Mouse (Mus musculus) MEL (cell line): ENCODE data around the gene Ikzf3. TPM values are rescaled to one million over a fixed set of nuclear protein-coding genes. Genes with fewer than 3 reads are reported as not detected.

Source experiments
- DNase-seq: peaks from one replicate; pipeline ENCODE4 v3.0.0; 2011; ENCODE audit warnings: low read depth, low spot score
- H3K27ac ChIP-seq: 2 replicates; pipeline ENCODE4 v1.5.1; 2012; ENCODE audit warnings: low read depth, mild to moderate bottlenecking, control low read depth, low read length, moderate library complexity; ENCODE audit not compliant: control insufficient read depth
- H3K27me3 ChIP-seq, 2 experiments: fragments of 150-350 bp in 1 of 2; sonication (generic) in 1 of 2; 2 replicates each; pipeline ENCODE4 v1.6.1; 2012; ENCODE audit warnings: low read length in 2 of 2, mild to moderate bottlenecking in 2 of 2, improper control_type of control experiment in 1 of 2, moderate library complexity in 1 of 2; ENCODE audit not compliant: insufficient read depth in 2 of 2, control insufficient read depth in 1 of 2
- H3K36me3 ChIP-seq, 2 experiments: 2 replicates each; pipeline ENCODE4 v1.6.1; 2012 to 2014; ENCODE audit warnings: low read length in 2 of 2, improper control_type of control experiment in 1 of 2, inconsistent platforms in 1 of 2, mild to moderate bottlenecking in 1 of 2; ENCODE audit not compliant: insufficient read depth in 2 of 2, control insufficient read depth in 1 of 2
- H3K4me1 ChIP-seq, 2 experiments: fragments of 150-350 bp in 1 of 2; sonication (generic) in 1 of 2; 2 replicates each; pipeline ENCODE4 v1.6.1; 2012; ENCODE audit warnings: low read length in 2 of 2, improper control_type of control experiment in 1 of 2, mild to moderate bottlenecking in 1 of 2; ENCODE audit not compliant: insufficient read depth in 2 of 2, control insufficient read depth in 1 of 2
- H3K4me3 ChIP-seq, 2 experiments: fragments of 150-350 bp in 1 of 2; sonication (generic) in 1 of 2; 2 replicates each; pipeline ENCODE4 v1.5.1; 2012; ENCODE audit warnings: low read depth in 2 of 2, low read length in 2 of 2, mild to moderate bottlenecking in 2 of 2, moderate library complexity in 2 of 2, control low read depth in 1 of 2, improper control_type of control experiment in 1 of 2; ENCODE audit not compliant: control insufficient read depth in 1 of 2, insufficient read depth in 1 of 2
- H3K79me2 ChIP-seq: 2 replicates; pipeline ENCODE4 v1.6.1; 2012; ENCODE audit warnings: mild to moderate bottlenecking, low read length, moderate library complexity; ENCODE audit not compliant: control insufficient read depth, poor library complexity, insufficient read depth
- H3K9ac ChIP-seq: 2 replicates; pipeline ENCODE4 v1.6.1; 2012; ENCODE audit warnings: low read depth, mild to moderate bottlenecking, control low read depth, low read length, moderate library complexity; ENCODE audit not compliant: control insufficient read depth, poor library complexity, severe bottlenecking
- H3K9me3 ChIP-seq: fragments of 150-350 bp; sonication (generic); replicated peaks from 2 replicates; pipeline ENCODE4 v1.6.1; 2012; ENCODE audit warnings: mild to moderate bottlenecking, low read length, improper control_type of control experiment, moderate library complexity; ENCODE audit not compliant: insufficient read depth
- CHD2 ChIP-seq: IDR thresholded peaks from 2 replicates; pipeline ENCODE4 v1.6.1; 2011; ENCODE audit warnings: low read length, improper control_type of control experiment
- CTCF ChIP-seq, 3 experiments: IDR thresholded peaks in 2 of 3; conservative IDR thresholded peaks in 1 of 3; 2 replicates each; pipeline ENCODE4 v1.5.1; 2011 to 2012; ENCODE audit warnings: low read length in 3 of 3, low read depth in 2 of 3, mild to moderate bottlenecking in 2 of 3, improper control_type of control experiment in 1 of 3, inconsistent platforms in 1 of 3, mixed read lengths in 1 of 3, moderate library complexity in 1 of 3; ENCODE audit not compliant: control insufficient read depth in 1 of 3, insufficient read depth in 1 of 3, poor library complexity in 1 of 3, severe bottlenecking in 1 of 3
- E2F4 ChIP-seq: IDR thresholded peaks from 2 replicates; pipeline ENCODE4 v1.6.1; 2011; ENCODE audit warnings: low read depth, low read length, improper control_type of control experiment, borderline replicate concordance
- ELF1 ChIP-seq: IDR thresholded peaks from 2 replicates; pipeline ENCODE4 v1.6.1; 2014; ENCODE audit warnings: low read depth, mild to moderate bottlenecking, inconsistent platforms, low read length, improper control_type of control experiment, moderate library complexity
- GABPA ChIP-seq: IDR thresholded peaks from 2 replicates; pipeline ENCODE4 v1.6.1; 2012; ENCODE audit warnings: low read depth, mild to moderate bottlenecking, inconsistent platforms, low read length, improper control_type of control experiment, moderate library complexity
- GATA1 ChIP-seq: IDR thresholded peaks from 2 replicates; pipeline ENCODE4 v1.6.1; 2011; ENCODE audit warnings: low read depth, low read length, improper control_type of control experiment
- HCFC1 ChIP-seq: IDR thresholded peaks from 2 replicates; pipeline ENCODE4 v1.6.1; 2012; ENCODE audit warnings: low read depth, mild to moderate bottlenecking, inconsistent platforms, low read length, improper control_type of control experiment, moderate library complexity
- JUND ChIP-seq: IDR thresholded peaks from 2 replicates; pipeline ENCODE4 v1.6.1; 2011; ENCODE audit warnings: low read depth, mild to moderate bottlenecking, improper control_type of control experiment, low read length
- MAZ ChIP-seq: IDR thresholded peaks from 2 replicates; pipeline ENCODE4 v1.6.1; 2012; ENCODE audit warnings: low read depth, mild to moderate bottlenecking, inconsistent platforms, low read length, improper control_type of control experiment
- MEF2A ChIP-seq: IDR thresholded peaks from 2 replicates; pipeline ENCODE4 v1.6.1; 2014; ENCODE audit warnings: low read depth, mild to moderate bottlenecking, inconsistent platforms, low read length, improper control_type of control experiment; ENCODE audit not compliant: poor library complexity, insufficient replicate concordance, severe bottlenecking; ENCODE audit errors: extremely low read depth
- MXI1 ChIP-seq: IDR thresholded peaks from 2 replicates; pipeline ENCODE4 v1.6.1; 2011; ENCODE audit warnings: mild to moderate bottlenecking, low read depth, low read length, improper control_type of control experiment
- MYB ChIP-seq: IDR thresholded peaks from 2 replicates; pipeline ENCODE4 v1.6.1; 2011; ENCODE audit warnings: mild to moderate bottlenecking, low read depth, low read length, improper control_type of control experiment
- MYC ChIP-seq: IDR thresholded peaks from 2 replicates; pipeline ENCODE4 v1.6.1; 2011; ENCODE audit warnings: low read depth, mild to moderate bottlenecking, low read length, improper control_type of control experiment, moderate library complexity
- NELFE ChIP-seq: IDR thresholded peaks from 2 replicates; pipeline ENCODE4 v1.6.1; 2011; ENCODE audit warnings: low read depth, low read length, improper control_type of control experiment
- NRF1 ChIP-seq: IDR thresholded peaks from 2 replicates; pipeline ENCODE4 v1.6.1; 2014; ENCODE audit warnings: low read depth, mild to moderate bottlenecking, inconsistent platforms, low read length, improper control_type of control experiment, moderate library complexity; ENCODE audit not compliant: poor library complexity, insufficient read depth, severe bottlenecking
- POLR2A ChIP-seq, 2 experiments: IDR thresholded peaks; 2 replicates each; pipeline ENCODE4 v1.6.1; 2011 to 2012; ENCODE audit warnings: low read length in 2 of 2, mild to moderate bottlenecking in 2 of 2, control low read depth in 1 of 2, improper control_type of control experiment in 1 of 2, low read depth in 1 of 2, moderate library complexity in 1 of 2; ENCODE audit not compliant: control insufficient read depth in 1 of 2, insufficient read depth in 1 of 2, poor library complexity in 1 of 2
- POLR2AphosphoS2 ChIP-seq: IDR thresholded peaks from 2 replicates; pipeline ENCODE4 v1.6.1; 2011; ENCODE audit warnings: low read length, improper control_type of control experiment
- RCOR1 ChIP-seq: IDR thresholded peaks from 2 replicates; pipeline ENCODE4 v1.6.1; 2012; ENCODE audit warnings: low read depth, mild to moderate bottlenecking, inconsistent platforms, low read length, improper control_type of control experiment
- SIN3A ChIP-seq: IDR thresholded peaks from 2 replicates; pipeline ENCODE4 v1.6.1; 2012; ENCODE audit warnings: low read length, improper control_type of control experiment, inconsistent platforms
- TBP ChIP-seq: IDR thresholded peaks from 2 replicates; pipeline ENCODE4 v1.8.0; 2011; ENCODE audit warnings: low read depth, low read length, improper control_type of control experiment
- TCF12 ChIP-seq: IDR thresholded peaks from 2 replicates; pipeline ENCODE4 v1.6.1; 2014; ENCODE audit warnings: low read depth, mild to moderate bottlenecking, inconsistent platforms, low read length, improper control_type of control experiment, moderate library complexity
- UBTF ChIP-seq: IDR thresholded peaks from 2 replicates; pipeline ENCODE4 v1.6.1; 2012; ENCODE audit warnings: low read depth, mild to moderate bottlenecking, inconsistent platforms, low read length, improper control_type of control experiment, moderate library complexity, borderline replicate concordance; ENCODE audit not compliant: insufficient read depth
- USF1 ChIP-seq: IDR thresholded peaks from 2 replicates; pipeline ENCODE4 v1.6.1; 2014; ENCODE audit warnings: low read depth, mild to moderate bottlenecking, inconsistent platforms, low read length, improper control_type of control experiment, moderate library complexity
- USF2 ChIP-seq, 2 experiments: IDR thresholded peaks; 2 replicates each; pipeline ENCODE4 v1.6.1; 2011 to 2012; ENCODE audit warnings: improper control_type of control experiment in 2 of 2, low read length in 2 of 2, borderline replicate concordance in 1 of 2, inconsistent platforms in 1 of 2, low read depth in 1 of 2, mild to moderate bottlenecking in 1 of 2; ENCODE audit not compliant: insufficient read depth in 1 of 2
- ZMIZ1 ChIP-seq: IDR thresholded peaks from 2 replicates; pipeline ENCODE4 v1.6.1; 2012; ENCODE audit warnings: low read depth, mild to moderate bottlenecking, inconsistent platforms, low read length, improper control_type of control experiment, moderate library complexity
- ZNF384 ChIP-seq: IDR thresholded peaks from 2 replicates; pipeline ENCODE4 v1.6.1; 2012; ENCODE audit warnings: low read depth, mild to moderate bottlenecking, inconsistent platforms, low read length, improper control_type of control experiment
- polyA plus RNA-seq, 2 experiments: library from polyadenylated mRNA; stranded (reverse) in 1 of 2; unstranded in 1 of 2; fragments of >175 nt in 1 of 2; fragments of >200 nt in 1 of 2; gene quantifications; 2 replicates each; pipeline versions ENCODE4 v1.2.1 to v1.2.4; 2012; ENCODE audit warnings: low replicate concordance in 2 of 2, low read depth in 1 of 2; ENCODE audit not compliant: insufficient read length in 2 of 2, insufficient read depth in 1 of 2, missing spikeins in 1 of 2
- total RNA-seq: library from RNA; depleted of rRNA; stranded (reverse); fragments of 300-350 nt; gene quantifications from 2 replicates; pipeline ENCODE4 v1.2.3, GENCODE M21; 2012

Ikzf3 gene
- total and polyA plus RNA-seq, 3 experiments = 0.12 TPM; not detected in 2

DNA sequence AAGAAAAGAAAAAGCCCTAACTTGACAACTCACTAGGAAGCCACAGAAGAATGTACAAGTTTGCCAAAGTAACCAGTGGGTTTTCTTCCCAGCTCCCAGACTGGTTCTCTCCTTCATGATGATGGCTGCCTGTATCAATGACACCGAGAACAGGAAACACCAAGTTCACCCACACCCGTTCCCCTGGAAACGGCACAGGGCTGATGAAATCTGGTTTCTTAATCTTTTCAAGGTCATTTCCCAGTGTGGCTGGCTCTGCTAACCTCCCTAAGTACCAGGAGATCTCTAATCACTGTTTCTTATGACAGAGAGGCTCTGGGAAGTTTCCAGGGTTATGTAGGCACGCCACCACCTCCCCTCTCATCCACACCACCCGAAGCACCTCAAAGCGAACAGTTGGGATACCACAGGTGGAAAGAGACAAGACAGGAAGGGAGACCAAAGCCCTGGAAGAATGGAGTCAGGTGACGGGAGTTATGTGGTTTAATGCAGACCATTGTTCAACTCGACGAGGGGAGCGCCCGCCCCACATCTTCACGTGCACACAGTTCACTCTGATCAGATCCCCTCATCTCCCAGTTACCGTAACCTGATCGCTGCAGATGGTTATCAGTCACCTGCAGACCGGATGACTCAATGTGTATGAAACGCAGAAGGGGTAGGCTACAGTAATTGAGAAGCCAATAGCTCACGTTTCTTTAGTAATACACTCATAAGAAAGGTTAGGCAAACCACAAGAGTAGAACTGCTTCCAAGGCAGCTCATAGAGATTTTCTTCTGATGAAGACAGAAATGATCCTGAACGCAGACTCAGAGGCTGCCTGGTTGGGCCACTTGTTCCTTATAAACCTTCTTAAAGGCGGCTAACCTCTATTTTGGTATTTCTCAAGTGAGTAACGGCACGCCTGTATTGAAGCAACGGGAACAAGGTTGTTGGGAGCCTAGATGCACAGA is 75.8 kb downstream of the Ikzf3 start:
- Histone ChIP-seq H3K9me3 (no peaks in the 10 kb centered on the region), H3K36me3 (no peaks in the 10 kb centered on the region), H3K79me2 (no peaks in the 10 kb centered on the region), H3K27ac (no peak overlapping the region), H3K9ac (no peak overlapping the region), H3K4me1 (no peaks in the 10 kb centered on the region), H3K27me3 (peaks cover 23 to 31% of the 10 kb centered on the region in 2 experiments), H3K4me3 (no peak overlapping the region)
- TF ChIP-seq TCF12 (no peak), GATA1 (no peak), E2F4 (no peak), MAZ (no peak), MYB (no peak), GABPA (no peak), CHD2 (no peak), USF1 (no peak), MEF2A (no peak), USF2 (IDR thresholded peaks at IDR 0.05; ENCODE audit: borderline replicate concordance in 1 of 2, insufficient read depth in 1 of 2, low read depth in 1 of 2, low read length in 2 of 2) (no peak), TBP (no peak), NRF1 (no peak)
- no peak for DNase-seq

DNA sequence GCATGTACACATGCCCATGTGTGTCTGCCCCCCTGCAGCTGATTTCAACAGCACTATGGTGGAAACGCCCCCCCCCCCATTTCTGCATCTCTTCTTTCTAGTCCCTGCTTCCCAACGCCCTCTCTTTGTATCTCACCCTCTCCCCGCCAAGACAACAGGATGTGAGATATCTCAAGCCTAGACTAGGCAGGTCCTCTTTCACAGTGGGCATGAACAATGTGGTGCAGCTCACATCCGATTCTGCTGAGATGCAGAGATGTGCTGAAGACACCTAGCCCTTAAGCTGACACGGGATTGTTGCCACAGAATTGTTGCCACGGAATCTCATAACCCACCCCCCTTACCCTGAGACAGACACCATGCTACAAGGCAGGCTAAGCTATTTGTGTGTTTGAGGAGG is 81.3 kb downstream of the Ikzf3 start:
- H3K4me1 ChIP-seq = no peaks in the 10 kb centered on the region
- H3K27ac ChIP-seq = no peak overlapping the region
- H3K9ac ChIP-seq = no peak overlapping the region
- no peak for DNase-seq
- H3K36me3 ChIP-seq = no peaks in the 10 kb centered on the region
- no peaks in the 10 kb centered on the region for H3K9me3 ChIP-seq
- no peak for TF ChIP-seq ZMIZ1
- no peak for TF ChIP-seq POLR2A (IDR thresholded peaks at IDR 0.05; ENCODE audit: control insufficient read depth in 1 of 2, insufficient read depth in 1 of 2, low read depth in 1 of 2, low read length in 2 of 2, poor library complexity in 1 of 2)
- TF ChIP-seq RCOR1 = no peak
- no peak for TF ChIP-seq NRF1
- no peak for TF ChIP-seq MXI1
- no peak for TF ChIP-seq MAZ
- TF ChIP-seq NELFE = no peak
- TF ChIP-seq MYC = no peak
- TF ChIP-seq POLR2AphosphoS2 = no peak
- no peak for TF ChIP-seq JUND
- TF ChIP-seq UBTF = no peak
- TF ChIP-seq CHD2 = no peak
- TF ChIP-seq HCFC1 = no peak
- TF ChIP-seq CTCF (IDR thresholded peaks at IDR 0.05 in 2 of 3, conservative IDR thresholded peaks at IDR 0.05 in 1 of 3; ENCODE audit: control insufficient read depth in 1 of 3, insufficient read depth in 1 of 3, low read depth in 2 of 3, low read length in 3 of 3, poor library complexity in 1 of 3, severe bottlenecking in 1 of 3) = no peak
- TF ChIP-seq ELF1 = no peak
- TF ChIP-seq ZNF384 = no peak
- no peak for TF ChIP-seq SIN3A
- peaks cover 10 to 20% of the 10 kb centered on the region in 2 experiments for H3K27me3 ChIP-seq
- no peaks in the 10 kb centered on the region for H3K79me2 ChIP-seq
- no peak overlapping the region for H3K4me3 ChIP-seq
